Mouse (Mus musculus): ENCODE data around the gene Epha1. TPM values are rescaled to one million over a fixed set of nuclear protein-coding genes. Genes with fewer than 3 reads are reported as not detected.

The Epha1 gene
- total RNA-seq (2021) = under 1 TPM; 0.35 to 0.36 TPM
- long read RNA-seq, experiment 1 = 0 reads
- long read RNA-seq, experiment 2 = 0 reads

DNA sequence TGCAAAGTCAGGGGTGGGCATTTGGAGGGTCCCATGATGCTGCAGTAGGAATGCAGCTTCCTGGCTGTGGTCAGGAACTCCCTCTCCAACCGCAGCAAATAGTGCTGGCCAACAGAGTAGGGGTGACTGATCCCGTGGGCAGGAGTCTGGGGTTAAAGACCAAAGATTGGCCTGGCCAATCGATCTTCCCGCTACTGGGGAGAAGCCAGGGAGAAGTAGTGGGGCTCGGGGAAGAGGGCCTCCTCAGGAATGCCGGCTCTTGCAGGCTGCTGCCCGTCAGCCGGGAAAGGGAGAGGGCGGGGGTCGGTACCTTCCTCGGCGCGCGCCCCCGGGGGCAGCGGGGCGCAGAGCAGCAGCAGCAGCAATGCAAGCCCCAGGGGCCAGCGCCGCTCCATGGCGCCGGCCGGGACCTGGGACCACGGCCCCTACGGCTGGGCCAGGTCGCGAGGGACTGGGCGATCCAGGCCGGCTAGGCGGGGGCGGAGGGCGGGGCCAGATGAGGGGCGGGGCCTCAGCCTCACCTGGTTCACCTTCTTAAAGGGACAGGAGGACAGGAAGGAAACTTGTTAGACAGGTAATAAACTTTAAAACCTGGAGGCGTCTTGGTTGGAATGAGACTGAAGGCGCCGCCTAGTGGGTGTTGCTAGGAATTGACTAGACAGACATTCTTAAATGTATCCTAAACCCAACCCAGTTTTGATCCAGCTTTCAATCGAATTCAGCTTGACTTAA is at the start of gene Epha1:
Gene Epha1 (minus strand): TSS at position 453 of the 732 bp plus-strand sequence.
- DNase-seq = peak; percentile 55

DNA sequence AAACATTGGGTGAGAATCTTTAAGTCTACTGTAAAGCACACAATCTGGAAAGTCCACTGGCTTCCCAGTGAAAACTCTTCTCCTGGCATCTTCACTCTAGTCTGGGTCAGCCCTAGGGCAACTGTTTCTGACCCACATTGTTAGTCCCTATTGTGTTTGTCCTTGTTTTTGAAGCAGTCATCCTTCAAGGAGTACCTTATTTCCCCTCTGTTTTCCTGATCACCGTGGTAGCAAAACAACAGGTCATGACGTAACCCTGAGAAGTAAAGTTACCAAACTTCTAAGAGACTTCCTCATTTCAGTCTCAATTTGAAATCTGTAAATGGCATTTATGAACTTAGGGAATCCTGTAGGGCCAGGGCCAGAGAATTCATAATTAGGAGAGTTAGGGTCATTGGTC is 48.4 kb upstream of the Epha1 start:
- no peak for DNase-seq

DNA sequence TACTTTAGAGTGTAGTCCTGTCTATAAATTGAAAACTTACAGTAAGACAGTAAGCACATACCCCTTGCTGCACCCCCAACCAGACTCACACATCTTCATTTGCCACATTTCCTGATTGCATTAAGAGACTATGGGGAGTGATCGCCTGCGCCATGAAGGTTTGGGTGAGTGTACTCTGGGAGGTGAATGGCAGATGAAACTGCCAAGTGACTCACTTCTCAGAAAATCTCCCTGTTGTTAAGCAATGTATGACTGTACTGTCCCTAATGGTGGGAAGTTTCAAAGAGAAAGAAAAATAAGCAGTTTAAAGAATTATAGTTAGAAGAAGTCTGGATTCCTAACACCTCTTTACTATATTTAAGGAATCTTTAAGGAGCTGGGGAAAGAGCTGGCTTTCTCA is 46.4 kb upstream of the Epha1 start:
- DNase-seq = no peak

DNA sequence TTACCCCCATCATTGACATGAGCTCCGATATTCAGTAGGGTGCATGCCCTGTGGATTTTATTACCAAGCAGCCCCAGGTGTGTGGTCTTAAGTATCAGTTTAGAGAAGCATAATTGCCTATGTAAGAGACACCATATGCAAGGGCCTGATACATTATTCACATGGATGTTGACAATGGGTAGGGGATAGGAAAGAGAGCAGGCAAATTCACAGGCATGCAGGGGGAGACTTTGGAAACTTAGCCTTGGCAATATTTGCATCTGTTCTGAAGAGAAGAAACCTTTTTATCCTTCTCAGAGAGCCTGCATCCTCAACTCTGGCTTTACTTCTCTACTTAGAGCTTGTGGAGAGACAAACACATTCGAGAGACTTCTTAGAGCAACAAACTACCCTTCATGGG is 32.1 kb upstream of the Epha1 start, which contains the start of gene Tas2r135:
Gene Tas2r135 (plus strand): TSS at position 301 of the 400 bp plus-strand sequence.
- DNase-seq = no peak

DNA sequence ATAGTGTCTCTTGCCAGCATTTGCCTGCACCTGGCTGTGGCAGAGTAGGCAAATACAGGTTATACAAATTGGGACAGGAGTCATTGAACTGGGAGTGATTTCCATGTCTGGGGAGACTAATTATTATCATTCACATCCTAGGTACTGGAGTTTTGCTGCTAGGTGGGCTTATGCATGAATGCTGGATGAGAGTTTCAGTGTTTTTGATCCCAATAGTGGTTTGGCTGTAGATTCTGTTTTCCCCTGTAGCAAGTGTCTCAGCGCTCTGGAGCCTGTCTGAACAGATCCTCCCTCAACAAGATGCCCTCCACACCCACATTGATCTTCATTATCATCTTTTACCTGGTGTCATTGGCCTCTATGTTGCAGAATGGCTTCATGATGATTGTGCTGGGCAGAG is 26.9 kb upstream of the Epha1 start, which contains the start of gene Tas2r143:
Gene Tas2r143 (plus strand): TSS at position 301 of the 400 bp plus-strand sequence.
- DNase-seq = no peak

DNA sequence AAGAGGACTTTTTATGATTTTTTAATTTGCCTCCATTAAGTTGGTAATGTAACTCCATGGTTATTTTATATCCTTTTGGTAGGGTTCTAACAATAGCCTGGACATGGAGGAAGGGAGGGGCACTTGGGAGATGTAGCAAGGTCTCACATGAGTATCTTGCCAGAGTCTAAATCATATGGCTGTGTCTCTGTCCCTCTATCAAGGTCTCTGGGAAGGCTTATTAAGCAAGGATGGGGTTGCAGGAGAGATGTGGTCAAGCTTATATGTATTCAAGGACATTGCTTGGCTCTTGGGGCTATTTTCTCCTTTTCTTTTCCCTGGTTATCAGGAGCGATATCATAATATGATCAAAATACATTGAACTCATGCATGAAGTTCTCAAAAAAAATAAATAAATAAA is 25.9 kb upstream of the Epha1 start:
- DNase-seq = no peak

DNA sequence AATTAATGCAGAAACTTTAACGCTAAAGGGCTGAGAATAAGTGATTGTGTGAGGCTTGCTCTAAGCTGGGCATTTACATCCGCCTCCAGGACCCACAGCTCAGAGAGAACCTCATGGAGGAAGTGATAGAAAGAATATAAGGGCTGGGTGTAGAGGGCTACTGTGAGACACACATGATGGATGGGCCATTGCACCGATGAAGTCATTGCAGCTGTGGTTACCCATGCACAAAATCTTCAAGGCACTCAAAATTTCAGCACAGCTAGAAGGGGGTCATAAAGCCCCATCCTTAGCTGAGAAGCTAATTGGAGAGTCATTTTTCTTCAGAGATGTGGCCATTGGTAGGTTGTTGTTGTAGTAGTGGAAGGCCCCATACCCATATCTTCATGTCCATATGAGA is 25.2 kb upstream of the Epha1 start:
- DNase-seq = no peak

DNA sequence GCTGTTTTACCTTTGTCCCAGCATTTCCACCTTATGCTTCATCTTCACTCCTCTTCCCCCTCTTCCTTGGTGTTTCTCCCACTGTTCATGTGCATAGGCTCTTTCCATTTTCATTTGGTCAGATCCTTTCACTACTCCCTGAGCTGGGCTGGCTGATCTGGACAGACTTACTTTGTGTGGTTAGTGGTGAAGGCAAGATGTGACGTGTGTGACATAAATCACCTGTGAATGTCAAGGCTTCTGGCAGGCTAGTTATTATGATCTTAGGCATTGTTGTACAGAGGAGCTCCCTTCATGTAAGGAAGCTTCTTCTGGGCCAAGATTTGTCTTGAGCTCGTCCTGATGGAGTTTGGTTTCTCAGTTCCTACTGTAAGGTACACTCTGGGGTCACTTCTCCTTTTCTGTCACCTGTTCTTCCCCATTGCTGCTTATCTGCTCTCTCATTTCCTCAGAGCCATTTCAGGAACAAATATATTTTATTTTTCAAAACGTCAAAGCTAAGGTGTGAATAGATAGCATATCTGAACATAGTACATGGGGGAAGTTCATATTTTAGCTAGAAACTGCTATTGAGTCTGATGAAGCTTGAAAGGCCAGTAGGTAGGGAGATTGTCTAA is 24.1 kb upstream of the Epha1 start:
- DNase-seq = no peak

DNA sequence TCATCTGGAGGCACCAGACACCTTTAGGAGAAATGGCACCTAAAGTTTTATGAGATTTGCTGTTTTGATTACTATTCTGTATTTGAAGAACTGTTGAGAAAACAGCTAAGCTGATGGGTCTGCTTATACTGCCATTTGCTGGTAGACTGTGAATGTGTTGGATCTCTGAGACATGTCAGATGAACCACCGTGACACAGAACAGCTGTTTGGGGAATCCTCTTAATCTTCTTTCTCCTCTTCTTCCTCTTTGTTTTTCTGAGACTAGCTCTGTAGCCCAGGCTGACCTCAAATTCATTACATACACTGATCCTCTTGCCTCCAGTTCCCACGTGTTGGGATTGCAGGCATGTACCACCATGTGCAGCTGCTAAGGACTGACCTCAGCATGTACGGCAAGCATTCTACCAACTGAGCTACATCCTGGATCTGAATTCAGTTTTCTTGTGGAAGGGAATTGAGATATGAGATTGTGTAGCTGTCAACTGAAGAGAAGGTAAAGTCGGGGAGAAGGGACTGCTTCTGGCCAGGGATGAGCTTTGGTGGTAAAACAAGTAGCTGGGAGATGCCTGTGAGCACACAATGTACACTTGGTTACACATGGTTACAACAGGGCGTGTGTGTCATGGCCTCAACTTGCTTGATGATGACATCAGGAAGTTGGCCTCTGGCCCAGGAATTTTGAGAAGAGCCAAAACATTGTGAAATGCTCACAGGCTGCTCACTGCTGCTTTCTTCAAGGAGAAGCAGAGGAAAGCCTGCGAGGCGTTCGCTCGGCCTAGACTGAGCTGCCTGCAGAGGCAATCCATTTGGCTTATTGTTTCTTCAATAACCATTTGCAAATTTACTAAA is 23.1 kb upstream of the Epha1 start:
- peak; percentile 81 for DNase-seq

DNA sequence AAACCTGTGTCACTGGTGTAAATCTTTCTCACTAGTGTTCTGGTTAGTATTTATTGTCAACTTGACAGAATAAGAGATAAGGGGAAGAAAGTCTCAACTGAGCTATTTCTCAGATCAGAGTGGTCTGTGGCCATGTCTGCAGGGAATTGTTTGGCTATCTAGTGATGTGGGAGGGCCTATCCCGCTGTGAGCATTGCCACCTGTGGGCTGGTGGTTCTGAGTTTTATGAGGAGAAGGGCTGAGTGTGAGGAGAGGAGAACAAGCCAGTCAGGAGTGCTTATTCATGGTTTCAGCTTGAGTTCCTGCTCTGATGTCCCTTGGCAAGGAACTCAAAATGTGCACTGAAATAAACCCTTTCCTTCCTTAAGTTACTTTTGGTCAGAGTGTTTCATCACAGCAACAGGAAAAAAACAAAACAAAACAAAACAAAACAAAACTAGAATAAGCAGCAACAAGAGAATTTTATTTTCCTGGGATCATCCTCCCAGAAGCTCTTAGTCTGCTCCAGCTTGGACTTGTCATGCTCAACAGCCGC is 18.8 kb upstream of the Epha1 start:
- no peak for DNase-seq

DNA sequence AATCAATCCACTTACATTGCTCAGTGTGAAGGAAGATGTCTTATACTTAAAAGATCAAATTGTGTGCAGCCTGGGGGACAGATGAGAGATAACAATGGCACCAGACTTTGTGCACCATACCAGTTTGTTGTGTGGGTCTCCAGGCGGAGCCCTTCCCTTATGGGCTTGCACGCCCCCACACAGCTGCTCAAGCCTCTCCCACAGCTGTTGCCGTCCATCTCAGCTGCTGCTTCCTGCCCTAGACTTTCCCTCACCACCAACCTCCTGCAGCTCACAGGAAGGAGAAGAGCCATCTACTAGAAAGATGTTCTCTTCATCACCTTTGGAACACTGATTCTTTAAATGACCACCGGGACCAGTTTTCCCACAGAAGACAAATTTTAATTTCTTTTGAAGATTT is 12.6 kb upstream of the Epha1 start:
- no peak for DNase-seq

DNA sequence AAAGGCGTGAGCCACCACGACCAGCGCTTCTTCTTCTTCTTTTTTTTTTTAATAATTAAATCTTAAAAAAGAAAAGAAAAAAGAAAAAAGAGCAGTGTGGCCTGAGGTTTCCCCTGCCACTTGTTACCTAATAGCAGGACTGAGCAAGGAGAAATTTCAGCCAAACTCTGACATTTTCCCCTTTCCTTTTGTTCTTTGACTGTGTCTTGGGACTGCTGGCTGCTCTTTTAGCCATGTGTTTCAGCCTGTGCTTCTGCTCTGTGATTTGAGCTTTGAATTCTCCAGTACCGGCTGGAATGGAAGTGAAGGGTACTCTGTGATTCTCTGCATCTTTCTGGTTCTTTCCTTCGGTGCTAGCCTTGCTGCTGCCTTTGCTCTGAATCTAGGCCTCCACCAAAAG is 10.3 kb upstream of the Epha1 start:
- no peak for DNase-seq

DNA sequence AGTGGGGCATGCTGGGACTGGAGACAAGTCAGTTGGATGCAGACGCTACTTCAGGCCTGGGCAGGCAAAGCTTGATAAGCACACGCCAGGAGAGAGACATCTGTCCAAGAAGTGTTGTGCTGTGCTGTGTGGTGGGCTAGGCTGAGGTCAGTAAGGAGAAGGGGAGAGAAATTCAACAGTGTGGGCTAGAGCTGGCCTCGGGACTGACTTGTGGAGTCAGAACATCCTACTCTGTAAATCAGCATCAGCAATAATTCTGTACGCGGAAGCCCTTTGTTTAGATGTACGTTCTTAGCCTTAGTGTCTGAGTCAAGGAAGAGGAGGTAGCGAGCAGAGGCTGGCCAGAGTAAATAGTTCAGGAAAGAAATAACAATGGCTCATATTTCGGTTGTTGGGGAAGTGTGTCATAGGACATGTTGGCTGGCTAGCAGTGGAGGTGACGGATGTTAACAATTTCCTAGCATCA is 8.9 kb upstream of the Epha1 start:
- DNase-seq = no peak

DNA sequence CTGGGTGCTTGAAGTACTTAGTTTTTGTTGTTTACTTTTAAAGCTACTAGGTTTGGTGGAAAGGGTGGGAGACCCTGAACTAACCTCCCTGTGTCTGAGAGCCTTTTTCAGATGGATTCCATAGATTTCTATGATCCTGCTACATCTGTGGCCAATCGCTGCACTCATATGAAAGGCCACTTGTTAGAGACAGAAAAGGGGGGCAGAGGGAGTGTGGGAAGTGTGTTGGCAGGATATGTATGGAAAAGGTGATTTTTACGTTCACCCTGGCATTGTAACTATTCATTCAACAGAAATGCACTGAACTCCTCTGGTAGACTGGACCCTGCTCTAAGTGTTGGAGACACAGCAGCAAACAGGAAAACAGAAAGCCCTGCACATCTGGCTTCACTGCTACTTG is 8.2 kb upstream of the Epha1 start:
- DNase-seq = no peak

DNA sequence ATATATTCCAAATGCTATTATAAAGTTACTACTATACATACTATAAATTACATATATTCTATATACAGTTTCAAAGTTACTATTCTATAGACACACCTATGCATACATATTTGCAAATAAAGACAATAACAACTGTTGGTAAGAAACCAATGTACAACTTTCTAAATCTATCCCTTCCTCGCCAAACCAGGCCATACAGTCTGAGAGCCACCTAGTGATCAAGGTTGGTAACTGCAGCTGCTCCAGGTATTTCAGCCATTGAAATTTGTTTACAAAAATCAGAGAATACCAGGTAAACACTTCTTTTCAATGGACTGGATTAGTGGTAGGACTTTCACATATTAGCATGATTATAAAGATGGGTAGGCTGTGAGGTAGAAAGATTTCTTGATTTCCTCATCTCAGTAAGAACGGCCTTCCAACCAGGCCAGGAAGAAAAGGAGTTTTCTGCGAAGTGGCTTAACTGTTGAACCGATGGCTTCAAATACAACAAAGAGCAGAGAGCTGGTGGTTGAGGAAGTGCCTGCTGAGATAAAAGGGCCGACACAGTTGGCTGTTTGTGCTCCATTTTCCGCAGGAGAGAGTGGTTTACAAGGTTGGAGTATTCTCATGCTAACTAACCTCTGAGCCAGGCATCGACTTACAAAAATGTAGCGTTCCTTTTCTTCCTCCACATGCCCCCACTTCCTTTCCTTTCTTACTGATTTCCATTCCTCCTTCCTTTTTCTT is 7.5 kb upstream of the Epha1 start:
- DNase-seq = no peak

DNA sequence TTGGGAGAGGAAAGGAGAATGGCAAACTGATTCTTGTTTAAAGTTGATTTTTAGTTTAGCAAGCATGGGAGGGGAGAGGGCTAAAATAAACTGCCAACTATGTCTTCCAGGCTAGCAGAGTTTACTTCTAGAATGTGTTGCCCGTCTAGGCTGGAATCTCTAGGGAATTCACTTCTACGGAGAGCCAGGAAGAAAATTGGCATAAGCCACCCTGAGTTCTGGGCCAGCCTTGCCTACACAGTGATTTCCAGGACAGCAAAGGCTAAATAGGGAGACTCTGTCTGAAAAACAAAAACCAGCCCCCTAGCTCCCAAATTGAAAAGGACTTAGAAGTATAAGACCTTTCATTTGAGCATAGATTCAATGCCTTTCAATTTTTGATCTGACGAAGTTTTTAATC is 6.5 kb upstream of the Epha1 start:
- no peak for DNase-seq

DNA sequence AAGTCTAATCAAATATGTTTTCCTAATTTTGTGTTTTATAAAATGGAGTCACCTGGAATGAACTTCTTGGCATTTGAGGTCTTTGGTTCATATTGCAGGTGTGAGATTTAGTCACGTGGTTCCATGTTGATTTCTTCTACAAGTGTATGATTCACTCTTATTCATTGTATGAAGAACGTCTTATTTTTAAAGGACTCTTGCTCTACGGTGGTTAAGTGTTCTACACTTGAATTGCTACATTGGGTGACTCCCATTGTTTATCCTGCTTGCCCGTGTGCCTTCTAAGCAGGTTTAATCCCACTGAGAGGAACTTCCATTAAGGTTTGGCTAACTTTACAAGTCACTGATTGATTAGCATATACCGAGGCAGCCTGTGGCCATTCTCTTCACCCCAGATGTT is 4.2 kb upstream of the Epha1 start:
- DNase-seq = no peak

DNA sequence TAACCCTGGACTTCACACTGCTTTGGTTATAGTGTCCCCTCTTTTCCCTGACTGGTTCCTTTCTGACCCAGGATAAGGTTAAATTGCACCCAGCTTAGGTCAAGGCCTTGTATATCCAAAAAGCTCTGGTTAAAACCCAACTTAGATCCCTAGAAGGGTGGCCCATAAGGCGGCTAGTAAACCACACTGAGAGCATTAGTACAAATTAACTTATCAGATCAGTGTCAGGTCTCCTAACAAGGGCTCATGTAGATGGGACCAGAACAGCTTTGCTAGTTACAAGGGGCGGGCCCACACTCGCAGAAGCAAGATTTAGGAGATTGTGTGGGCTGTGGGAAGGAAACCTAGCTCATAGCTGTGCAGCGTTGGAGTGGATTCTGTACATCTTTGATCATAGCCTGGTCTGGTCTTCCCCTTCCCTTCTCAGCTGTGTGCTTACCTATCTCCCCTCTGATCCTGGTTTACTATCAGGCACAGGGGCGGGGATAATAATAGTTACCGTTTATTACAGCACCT is 3.5 kb upstream of the Epha1 start:
- DNase-seq = no peak

DNA sequence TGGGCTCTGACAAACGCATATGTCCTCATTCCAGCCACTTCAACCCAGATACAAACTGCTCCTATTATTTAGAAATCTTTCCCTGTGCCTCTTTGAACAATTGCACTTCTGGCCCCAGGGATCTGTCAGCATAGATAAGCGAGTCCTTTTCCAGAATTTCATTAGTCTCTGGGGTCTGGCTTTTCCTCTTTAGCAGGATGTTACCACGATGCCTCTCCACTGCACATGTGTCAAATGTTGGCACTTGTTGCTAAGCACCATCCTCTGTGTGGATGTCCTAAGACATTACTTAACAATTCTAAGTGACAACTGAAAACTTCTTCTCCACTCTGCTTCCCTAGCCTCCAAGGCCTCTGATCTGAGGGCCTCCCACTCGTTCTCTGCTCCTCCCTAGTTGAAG is 2.9 kb upstream of the Epha1 start:
- DNase-seq = no peak

DNA sequence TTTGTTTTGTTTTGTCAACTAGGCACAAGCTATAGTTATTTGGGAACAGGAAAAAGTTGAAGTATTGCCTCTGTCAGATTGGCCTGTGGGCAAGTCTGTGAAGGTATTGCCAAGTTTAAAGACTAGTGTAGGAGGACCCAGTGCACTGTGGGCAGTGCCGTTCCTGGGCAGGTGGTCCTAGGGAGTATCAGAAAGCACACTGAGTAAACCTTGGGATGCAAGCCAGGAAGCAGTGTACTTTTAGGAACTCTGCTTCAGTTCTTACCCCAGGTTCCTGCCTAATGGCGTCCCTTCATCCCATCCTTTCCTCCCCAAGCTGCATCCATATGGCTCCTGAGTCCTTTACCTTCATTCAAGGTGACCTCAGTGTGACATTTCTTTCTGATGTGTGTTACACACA is 2.1 kb upstream of the Epha1 start:
- DNase-seq = no peak

DNA sequence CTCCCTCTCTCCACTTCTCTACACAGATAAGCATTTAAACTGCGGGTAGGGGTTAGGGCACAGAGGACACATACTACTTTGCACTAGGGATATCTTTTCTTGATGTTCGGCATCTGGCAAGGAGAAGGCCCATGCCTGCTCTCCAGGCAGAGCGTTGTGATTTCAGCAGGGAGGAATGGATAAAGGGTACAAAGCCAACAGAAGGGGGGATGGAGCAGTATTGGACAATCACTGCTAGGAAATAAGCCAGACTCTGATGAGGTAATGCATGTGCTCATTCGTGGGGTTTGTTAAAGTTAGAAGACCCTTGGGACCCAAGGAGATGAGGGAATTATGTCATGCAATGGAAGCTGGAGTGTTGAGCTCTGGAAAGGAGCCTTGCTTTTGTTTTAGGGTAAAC is 1.6 kb upstream of the Epha1 start:
- no peak for DNase-seq
